Mouse (Mus musculus) embryo, embryonic 10 days (tissue): ENCODE results near the gene Epo.

Experiments used
- DNase-seq: peaks from one replicate; pipeline ENCODE4 v3.0.0-alpha.2; 2015; ENCODE audit warnings: low spot score

The Epo gene

GRCm38 (mm10) chr5:137539291-137539801, 6.3 kb upstream of the Epo start:
- no peak for DNase-seq

GRCm38 (mm10) chr5:137537461-137537860, 4.4 kb upstream of the Epo start:
- DNase-seq, result no peak

- no peak for DNase-seq
These were observed 2.3 kb upstream of the Epo start for GRCm38 (mm10) chr5:137535318-137535717.

- no peak for DNase-seq
These were observed 1.7 kb upstream of the Epo start for GRCm38 (mm10) chr5:137534762-137535161.

- no peak for DNase-seq
These were observed 280 bp downstream of the Epo start for GRCm38 (mm10) chr5:137532808-137533116.

- no peak for DNase-seq
These were observed 773 bp downstream of the Epo start for GRCm38 (mm10) chr5:137532131-137532807.

GRCm38 (mm10) chr5:137531414-137532130, 1.5 kb downstream of the Epo start:
- DNase-seq, result no peak

GRCm38 (mm10) chr5:137530588-137531413, 2.2 kb downstream of the Epo start:
- peak; percentile 89 for DNase-seq

- DNase-seq, result no peak
These were observed 3.0 kb downstream of the Epo start for GRCm38 (mm10) chr5:137530075-137530474.

GRCm38 (mm10) chr5:137529221-137529995, 3.6 kb downstream of the Epo start:
- DNase-seq, result no peak

- DNase-seq, result no peak
These were observed 4.6 kb downstream of the Epo start for GRCm38 (mm10) chr5:137528247-137528968.

GRCm38 (mm10) chr5:137527413-137527812, 5.6 kb downstream of the Epo start:
- no peak for DNase-seq

GRCm38 (mm10) chr5:137526192-137526936, 6.7 kb downstream of the Epo start:
- DNase-seq, result peak; percentile 50

- DNase-seq, result no peak
These were observed 7.5 kb downstream of the Epo start for GRCm38 (mm10) chr5:137525511-137525910.

- DNase-seq, result no peak
These were observed 8.4 kb downstream of the Epo start for GRCm38 (mm10) chr5:137524671-137525070.

- DNase-seq, result no peak
These were observed 8.9 kb downstream of the Epo start for GRCm38 (mm10) chr5:137524251-137524515.

GRCm38 (mm10) chr5:137523396-137524250, 9.4 kb downstream of the Epo start:
- DNase-seq, result no peak

- DNase-seq, result no peak
These were observed 10.3 kb downstream of the Epo start for GRCm38 (mm10) chr5:137522711-137523110.

- no peak for DNase-seq
These were observed 11.2 kb downstream of the Epo start for GRCm38 (mm10) chr5:137521861-137522260.
